Mouse (Mus musculus): ENCODE measurements around the gene Neurl2.

GRCm38 (mm10) chr2:164834531-164834930, 1.3 kb upstream of the Neurl2 start:
- TF ChIP-seq CTCF (IDR thresholded peaks at IDR 0.05; ENCODE audit: low read depth) (peak; percentile 41; the same call in 1 of the 2 replicates), EP300 (optimal IDR thresholded peaks at IDR 0.05) (no peak)

All from stomach, postnatal 0 days (tissue).